Mouse (Mus musculus): ENCODE results near the gene Ppfibp2.

Gene Ppfibp2

DNA sequence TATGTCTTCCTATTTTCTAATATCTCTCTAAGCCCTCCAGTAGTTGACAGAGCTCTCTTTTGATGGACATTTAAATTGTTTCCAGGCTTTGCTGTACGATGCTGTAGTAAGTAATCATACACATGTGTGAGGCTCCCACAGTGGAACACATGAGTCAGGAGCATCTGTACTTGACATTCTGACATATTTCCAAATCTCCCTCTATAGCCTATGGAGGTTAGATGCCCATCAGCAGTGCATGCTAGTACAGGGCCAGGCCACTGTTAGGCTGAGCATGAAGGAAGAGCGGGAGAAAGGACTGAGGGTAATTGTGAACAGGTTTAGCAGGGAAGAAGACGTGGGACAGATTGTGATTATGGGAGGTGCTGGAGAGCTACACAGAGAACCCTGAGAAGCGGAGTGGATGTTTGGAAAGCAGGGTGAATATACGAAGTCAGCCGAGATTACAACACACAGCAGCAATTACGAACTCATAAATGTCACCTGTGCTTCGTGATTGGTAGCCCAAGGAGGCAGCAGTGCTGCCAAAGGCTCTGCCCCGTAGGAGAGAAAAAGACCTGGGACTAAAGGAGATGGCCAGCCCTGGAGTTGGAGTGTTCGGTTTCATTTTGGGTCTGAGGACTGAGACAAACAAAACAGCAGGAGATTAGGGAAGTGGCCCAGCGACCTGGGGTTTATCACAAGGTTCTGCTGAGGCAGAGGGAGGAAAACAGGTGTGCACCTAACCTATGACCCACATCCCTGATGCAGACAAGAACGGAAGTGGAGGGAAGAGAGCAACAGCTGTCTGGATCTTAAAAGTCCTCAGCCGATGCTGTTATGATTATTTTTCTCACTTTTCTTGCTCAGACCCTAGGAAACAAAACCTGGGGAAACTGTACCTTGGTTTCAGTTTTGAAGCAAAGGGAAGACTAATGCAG is 107.7 kb downstream of the Ppfibp2 start:
- DNase-seq, result no peak

DNA sequence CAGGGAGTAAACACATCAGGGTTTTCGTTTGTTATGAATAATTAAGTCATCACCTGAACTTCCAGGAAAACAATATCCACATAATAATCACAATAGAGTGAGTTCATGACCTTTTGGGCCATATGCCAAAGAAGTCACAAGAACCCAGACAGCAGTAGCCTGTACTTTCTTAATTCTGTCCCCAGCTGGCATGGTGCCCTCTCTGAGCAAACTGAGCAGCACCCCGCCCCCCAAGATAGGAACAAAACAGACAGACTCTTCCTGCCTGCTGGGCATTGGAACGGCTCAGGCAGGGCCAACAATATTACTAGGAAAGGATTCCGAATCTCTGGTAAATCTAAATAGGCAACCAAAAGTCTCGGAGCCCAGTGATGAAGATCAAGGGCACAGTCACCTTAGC is 110.9 kb downstream of the Ppfibp2 start:
- peak; percentile 73 for DNase-seq

DNA sequence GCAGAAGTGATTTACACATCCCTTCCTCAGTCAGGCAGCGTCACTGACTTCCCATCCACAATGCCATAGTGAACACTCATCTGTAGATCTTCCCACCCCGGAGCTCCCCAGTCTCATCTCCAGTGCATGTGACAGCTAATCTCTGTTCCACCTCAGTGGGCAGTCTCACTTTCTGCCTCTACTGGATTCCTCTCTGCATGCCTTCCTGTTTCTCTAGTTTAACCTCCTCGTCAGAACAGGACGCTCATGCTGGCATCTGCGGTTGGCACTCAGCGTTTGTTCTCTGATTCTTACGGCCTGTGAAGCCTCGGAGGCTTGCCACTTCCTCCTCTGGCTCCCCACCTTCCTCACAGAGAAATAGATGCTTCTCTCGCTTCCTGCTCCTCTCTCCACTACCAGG is 112.6 kb downstream of the Ppfibp2 start:
- DNase-seq, result peak; percentile 65

DNA sequence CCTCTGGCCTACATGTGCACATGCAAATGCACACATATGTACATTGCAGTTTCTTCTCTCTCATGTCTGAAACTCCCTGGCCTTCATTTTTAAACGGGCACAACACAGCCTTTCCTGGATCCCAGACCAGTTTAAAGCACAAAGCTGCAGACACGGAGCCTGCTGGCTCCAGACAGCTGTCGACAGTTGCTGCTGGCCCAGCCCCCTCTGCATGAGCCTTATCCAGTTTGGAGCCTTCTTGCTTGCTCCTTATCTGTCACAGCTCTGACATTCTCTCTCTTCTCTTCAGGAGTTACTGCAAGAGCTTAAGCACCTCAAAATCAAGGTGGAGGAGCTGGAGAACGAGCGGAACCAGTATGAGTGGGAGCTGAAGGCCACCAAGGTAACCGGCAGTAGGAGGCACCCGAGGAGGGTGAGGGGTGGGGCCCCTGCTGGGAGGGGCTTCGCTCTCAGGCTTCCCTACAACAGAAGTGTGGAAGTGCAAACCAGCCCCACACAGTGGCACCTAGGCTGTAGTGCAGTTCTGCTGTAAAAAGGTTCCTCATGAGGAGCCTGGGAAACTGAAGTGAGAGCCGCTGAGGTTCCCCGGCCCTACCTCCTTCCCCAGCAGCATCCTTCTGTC is 113.6 kb downstream of the Ppfibp2 start:
- DNase-seq, result peak; percentile 93

- no peak for DNase-seq
Measured at GRCm38 (mm10) chr7:107712743-107713142, 117.7 kb downstream of the Ppfibp2 start.

DNA sequence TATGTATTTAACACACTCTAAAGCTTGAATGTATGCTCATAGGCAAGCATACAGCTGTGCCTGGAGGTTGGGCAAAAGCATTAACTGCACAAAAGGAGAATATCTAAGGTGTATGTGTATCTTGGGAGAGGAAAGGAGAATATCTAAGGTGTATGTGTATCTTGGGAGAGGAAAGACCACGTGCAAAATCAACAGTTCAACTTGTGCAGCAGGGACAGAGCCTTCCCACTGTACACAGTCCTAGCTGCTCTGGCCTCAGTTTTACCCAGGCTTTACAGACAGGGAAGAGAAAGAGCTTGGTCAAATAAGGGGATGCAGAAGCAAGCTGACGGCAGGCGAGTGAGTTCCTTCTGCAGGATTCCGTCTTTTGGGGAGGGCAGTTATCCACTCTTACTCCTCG is 119.1 kb downstream of the Ppfibp2 start:
- DNase-seq, result no peak

DNA sequence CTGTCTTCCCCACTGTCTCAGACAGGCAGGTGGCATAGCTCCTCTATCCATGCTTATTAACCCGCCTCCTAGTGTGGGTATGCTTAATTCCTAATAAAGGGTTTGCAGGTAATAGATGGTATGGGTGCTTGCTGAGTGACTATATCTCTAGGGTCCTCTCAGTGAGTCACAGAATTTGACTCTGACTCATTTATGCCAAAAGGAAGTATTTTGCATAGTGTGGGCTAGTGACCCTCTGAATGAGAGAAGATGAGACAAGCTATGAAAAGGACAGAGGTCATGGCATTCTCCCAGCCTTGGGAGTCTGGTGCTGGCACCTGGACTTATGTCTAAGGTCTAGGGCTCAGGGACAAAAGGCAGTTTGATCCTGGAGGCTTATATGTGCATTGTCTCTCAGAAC is 125.8 kb downstream of the Ppfibp2 start:
- no peak for DNase-seq

DNA sequence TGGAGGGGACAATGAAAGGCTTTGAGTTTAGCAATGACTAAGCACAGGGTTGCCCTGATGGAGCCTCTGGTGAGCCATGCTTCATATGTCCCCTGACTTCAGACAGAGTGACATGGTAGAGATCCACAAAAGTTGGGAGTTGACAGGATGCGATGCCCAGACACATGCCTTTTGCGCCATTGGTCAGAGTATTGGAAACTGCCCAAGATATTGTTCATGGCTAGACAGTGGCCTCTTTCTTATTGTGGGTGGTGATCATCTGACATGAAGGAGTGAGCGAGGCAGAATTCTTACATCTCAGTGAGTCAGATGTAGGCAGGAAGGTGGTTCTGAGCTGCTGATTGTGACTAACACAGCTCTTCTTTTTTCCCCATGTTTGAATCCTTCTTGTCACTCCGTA is 127.5 kb downstream of the Ppfibp2 start:
- no peak for DNase-seq

DNA sequence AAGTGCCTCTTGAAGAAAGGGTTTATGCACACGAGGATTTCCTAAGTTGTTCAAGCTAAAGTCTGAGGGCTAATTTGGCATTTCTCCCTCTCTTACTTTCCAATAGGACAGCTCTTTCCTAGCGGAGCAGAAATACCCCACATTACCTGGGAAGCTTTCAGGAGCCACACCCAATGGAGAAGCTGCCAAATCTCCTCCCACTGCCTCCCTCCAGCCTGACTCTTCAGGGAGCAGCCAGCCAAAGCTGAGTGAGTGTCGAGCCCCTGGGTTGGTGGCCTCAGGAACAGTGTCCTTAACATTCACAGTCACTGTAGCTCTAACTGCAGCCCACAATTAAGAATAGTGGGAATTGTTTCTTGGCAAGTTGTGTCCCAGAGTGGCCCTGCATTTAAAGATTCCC is 132.5 kb downstream of the Ppfibp2 start:
- DNase-seq, result peak; percentile 69

- no peak for DNase-seq
Measured at GRCm38 (mm10) chr7:107730587-107730986, 135.6 kb downstream of the Ppfibp2 start.

DNA sequence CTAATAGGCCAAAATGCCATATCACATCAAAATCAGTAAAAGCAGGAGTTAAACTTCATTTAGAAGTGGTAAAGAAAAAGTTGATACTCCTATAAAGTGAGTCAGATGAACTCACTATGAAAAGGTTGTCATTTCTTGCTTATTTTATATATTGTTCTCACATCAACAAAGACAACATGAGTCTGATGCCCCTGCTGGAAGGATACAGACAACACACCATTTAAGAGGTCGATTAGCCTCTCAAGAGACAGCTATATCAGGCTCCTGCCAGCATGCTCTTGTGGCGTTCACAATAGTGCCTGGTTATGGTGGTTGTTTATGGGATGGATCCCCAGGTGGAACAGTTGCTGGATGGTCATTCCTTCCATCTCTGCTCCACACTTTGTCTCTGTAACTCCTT is 138.2 kb downstream of the Ppfibp2 start:
- no peak for DNase-seq

DNA sequence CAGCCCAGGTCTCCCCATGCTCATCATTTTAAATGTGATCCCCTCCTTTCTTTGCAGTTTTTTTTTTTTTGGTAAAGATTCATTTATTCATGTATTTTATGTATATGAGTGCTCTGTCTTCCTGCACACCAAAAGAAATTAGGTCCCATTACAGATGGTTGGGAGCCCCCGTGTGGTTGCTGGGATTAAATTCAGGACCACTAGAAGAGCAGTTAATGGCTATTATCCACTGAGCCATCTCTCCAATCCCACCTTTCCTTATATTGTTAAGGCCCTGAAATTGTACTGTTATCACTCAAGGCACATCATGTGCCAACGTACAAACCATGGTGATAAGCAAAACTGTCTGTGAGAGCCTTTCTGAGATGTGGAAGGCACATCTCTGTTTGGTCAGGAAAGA is 143.7 kb downstream of the Ppfibp2 start:
- DNase-seq, result peak; percentile 13

DNA sequence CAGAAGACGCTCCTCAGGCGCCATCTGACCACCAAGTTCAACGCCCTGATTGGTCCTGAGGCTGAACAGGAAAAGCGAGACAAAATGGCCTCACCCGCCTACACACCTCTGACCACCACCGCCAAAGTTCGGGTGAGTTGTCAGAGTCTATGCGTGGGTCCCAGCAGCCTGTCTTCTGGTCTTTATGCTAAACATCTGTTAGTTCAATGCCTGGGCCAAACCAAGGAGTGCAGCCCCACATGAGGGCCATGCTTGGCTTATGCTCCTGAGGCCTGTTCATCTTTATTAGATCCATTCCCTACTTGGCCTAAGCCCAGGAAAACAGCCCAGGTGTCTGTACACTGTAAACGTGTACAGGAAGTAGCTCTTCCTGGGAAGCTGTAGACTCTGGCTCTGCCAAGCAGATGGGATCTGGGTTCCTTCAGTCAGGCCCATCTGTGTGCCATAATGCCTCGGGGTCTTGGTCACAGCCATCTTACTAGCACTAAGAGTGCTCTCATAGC is 148.0 kb downstream of the Ppfibp2 start:
- no peak for DNase-seq

GRCm38 (mm10) chr7:107744454-107744853 is 149.4 kb downstream of the Ppfibp2 start:
- no peak for DNase-seq

DNA sequence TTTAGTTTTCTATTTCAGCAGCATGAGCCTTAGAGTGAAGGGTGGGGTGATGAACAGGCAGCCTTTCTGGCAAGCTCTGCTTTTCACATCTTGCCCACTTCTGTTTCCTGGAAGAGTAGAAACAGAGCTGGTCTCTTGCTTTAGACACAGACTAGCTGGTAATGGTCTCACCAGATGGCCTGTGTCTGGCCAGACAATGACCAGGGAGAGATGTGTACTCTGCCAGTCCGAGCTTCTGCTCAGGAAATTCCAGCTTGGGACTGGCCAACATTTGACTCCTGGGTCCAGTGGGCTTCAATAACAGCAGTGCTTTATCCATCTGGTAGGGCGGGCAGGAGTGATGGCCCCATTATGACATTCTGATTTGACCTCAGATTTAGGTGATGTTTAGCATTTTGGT is 150.1 kb downstream of the Ppfibp2 start:
- no peak for DNase-seq

GRCm38 (mm10) chr7:107746036-107746435 is 151.0 kb downstream of the Ppfibp2 start:
- no peak for DNase-seq

DNA sequence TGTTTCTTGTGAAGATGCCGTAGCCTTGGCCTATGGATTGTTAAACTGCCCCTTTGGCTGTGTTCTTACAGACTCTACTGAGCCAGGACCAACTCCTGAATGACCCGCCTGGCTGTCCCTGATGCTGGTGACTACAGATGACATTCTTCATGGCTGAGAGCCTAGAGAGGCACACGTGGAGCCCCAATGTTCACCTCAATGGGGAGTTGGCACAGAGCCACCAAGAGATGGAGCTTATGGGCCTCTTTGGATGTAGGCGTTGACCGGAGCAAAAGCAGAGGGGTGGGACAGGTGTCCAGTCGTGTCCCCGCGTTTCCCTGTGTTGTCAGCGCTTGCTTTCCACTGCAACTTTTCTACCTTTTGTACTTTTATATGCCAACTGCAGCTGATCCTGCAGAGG is 152.5 kb downstream of the Ppfibp2 start:
- no peak for DNase-seq

DNA sequence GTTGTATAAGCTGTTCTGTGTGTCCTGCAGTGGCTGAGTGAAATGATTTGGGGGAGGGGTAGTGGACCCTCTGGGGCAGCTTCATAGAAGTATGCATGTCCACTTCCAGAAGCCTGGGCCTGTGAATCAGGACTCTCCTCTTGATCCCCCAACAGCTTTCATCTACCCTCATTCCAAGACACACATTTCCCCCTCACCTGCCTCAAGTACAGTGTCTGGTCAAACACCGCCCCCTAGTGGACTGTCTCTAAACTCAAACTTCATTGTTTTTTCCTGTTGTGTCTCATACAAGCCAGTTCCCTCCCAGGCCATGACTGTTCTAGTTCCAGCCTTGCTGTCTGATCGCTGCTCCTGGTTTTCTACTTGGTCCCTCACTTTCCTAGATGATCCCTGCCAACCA is 152.9 kb downstream of the Ppfibp2 start:
- DNase-seq, result peak; percentile 61

GRCm38 (mm10) chr7:107749270-107749669 is 154.3 kb downstream of the Ppfibp2 start:
- peak; percentile 32 for DNase-seq

- DNase-seq, result no peak
Measured at GRCm38 (mm10) chr7:107749721-107750120, 154.7 kb downstream of the Ppfibp2 start.

DNA sequence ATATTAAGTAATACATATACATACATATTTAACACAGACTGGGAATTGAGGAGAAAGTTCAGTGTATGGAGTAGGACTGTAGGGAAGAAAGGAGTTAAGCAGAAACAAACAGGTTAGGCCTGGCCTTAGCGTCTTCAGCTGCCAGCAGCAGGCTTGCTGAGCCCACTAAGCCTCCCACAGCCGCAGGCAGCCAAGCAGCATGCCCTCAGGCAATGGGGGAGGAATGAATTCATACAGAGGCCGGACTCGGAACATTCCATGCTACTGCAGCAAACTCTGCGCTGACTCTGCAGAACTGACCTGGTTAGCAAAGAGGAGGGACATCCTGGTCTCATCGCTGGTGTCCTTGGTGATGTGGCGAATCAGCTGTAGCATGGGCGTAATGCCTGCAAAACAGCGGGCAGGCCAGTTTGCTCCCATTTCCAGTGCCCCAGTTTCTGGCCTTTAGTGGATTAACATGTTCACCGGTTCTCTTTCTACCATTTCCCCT is 157.1 kb downstream of the Ppfibp2 start:
- DNase-seq, result no peak

GRCm38 (mm10) chr7:107755905-107756304 is 160.9 kb downstream of the Ppfibp2 start:
- no peak for DNase-seq

DNA sequence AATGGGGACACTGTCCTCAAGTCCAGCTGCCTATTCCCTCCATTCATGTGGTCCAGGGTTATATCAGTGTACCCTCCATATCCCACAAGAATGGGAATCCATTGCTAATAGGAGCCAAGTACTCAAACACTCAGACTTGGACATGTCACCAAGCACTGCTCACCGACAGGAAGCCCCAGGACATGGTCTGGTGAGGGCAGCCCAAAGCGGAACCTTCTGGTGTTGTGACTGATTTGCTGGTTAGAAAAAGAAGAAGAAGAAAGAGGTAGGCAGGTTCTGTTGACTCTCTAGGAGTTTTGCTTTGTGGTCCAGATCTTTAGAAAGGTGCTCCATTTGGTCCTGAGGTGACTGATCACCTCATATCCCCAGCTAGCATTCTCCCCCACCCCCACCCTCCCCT is 161.7 kb downstream of the Ppfibp2 start:
- no peak for DNase-seq
